Mouse (Mus musculus) left cerebral cortex, postnatal 14 days (tissue): ENCODE results near the gene Tob2. TPM values are rescaled to one million over a fixed set of nuclear protein-coding genes. Genes with fewer than 3 reads are reported as not detected.

Experiments
- DNase-seq, 2 experiments: peaks; one replicate each; pipeline ENCODE4 v3.0.0; 2021 to 2022; ENCODE audit warnings: low spot score in 2 of 2, mixed read lengths in 1 of 2
- intact Hi-C: fragments of 180-260 bp; cut with DNase I; formaldehyde crosslinking; loops from one replicate; pipeline ENCODE4 v1.15.1; 2025
- total RNA-seq, 2 experiments: library from RNA; stranded (reverse); gene quantifications; 2 replicates each; pipeline ENCODE4 v1.2.3; 2021

The Tob2 gene
- total RNA-seq, 2 experiments from 2014 or later: 25.8 to 31.8 TPM

DNA sequence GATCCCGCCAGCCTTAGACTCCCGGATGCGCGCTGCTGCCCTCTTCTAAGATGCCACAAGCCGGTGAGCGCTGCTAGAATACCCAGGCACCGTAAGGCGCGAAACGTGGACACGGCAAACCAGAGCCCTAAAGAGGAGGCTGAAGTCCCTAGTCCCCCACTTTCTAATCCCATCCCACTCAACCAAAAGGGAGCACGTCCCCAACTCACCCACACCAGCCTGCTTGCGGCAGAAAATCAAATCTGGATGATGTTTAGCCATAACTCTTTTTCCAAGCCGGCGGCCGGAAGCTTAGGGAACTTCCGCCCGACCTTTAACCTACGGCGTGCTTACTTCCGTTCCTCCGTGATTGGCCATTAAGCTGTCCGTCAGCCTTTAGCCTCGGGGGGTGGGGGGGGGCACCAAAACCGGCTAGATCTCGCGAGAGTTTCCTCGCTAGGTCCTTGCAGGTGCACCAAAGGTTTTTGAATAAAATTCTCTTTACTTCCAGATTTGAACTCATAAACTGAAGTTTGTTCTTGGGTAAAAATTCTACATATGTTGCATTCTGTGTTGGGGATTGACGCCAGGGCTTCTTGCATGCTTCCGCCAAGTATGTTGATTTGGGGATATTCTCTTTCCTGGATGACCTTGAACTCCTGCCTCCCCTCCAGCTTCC is 13.1 kb upstream of the Tob2 start, which contains the start of gene Phf5a:
Phf5a (minus strand) TSS at position 308 of the 658 bp plus-strand sequence.
- DNase-seq: peak; percentile 90 to 92
- intact Hi-C loops: no loop called here

DNA sequence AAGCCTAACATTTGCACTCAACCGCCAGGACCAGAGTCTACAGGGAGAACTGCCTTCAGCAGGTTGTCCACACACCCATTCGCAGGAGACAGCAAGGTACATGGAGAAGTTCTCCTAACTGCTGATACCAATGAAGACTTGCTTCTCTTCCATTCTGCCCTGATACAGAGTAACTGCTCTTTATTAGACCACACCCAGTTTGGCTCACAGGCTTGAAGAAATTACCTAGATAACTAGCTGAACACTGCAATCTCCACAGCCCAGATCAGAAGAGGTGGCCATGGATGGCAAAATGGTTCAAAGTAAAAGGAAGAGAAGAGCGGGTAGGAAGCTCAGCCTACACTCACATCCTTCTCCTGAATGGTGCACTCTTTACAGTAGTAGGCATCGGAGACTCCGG is 11.4 kb upstream of the Tob2 start:
- intact Hi-C loops: no loop called here
- DNase-seq: no peak

DNA sequence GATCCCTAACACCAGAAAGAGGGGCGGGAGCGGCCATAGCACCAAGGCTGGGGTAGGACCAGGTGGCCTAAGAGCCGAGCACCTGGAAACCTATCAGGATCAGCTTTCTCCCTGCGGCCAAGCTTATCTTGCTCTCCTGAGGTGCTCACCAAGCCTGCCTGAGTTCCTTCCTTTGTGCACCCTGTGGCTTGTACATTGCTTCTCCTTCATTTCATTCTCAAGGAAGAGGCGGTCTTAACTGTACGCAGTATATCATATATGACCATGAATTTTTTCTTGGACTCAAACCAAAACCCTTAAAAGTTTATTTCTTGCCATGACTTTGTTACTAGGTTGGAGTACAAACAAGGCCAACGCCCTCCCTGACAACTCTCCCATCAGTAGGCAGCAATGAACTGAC is 5.6 kb upstream of the Tob2 start:
- no peak for DNase-seq

DNA sequence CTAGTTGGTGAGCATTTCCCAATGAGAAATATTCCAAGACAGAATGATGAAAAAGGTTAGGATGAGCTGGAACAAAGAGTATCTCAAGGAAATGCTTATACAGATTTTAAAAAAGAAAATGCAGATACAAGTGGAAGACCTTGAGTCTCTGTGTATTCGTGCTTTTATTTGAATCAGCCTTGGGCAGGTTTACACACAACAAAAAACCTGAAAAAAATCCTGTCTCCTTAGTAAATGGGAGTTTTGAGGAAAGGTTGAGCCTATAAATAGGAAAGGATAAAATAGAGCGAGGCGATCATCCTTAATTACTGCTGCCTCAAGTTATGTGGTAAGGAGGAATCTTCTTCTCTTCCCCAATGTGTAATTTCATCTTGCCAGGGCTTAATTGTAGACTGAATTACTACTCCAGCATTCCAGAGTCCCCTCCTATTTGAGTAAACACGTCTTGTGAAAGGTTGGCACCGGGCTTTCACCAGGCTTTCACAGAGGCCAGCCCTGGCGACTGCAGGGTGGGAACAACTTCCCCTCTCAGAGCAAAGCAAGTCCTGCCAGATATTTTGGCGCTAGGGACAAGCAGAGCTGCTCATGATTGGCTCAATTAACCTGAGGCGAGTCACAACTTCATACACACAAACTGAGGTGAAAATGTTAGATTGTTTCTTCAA is 2.0 kb upstream of the Tob2 start:
- intact Hi-C loops: no loop called here
- peak; percentile 43 to 44 for DNase-seq

More for the DNA sequence above, 5.6 kb upstream of the Tob2 start:
- intact Hi-C loops: no loop called here

DNA sequence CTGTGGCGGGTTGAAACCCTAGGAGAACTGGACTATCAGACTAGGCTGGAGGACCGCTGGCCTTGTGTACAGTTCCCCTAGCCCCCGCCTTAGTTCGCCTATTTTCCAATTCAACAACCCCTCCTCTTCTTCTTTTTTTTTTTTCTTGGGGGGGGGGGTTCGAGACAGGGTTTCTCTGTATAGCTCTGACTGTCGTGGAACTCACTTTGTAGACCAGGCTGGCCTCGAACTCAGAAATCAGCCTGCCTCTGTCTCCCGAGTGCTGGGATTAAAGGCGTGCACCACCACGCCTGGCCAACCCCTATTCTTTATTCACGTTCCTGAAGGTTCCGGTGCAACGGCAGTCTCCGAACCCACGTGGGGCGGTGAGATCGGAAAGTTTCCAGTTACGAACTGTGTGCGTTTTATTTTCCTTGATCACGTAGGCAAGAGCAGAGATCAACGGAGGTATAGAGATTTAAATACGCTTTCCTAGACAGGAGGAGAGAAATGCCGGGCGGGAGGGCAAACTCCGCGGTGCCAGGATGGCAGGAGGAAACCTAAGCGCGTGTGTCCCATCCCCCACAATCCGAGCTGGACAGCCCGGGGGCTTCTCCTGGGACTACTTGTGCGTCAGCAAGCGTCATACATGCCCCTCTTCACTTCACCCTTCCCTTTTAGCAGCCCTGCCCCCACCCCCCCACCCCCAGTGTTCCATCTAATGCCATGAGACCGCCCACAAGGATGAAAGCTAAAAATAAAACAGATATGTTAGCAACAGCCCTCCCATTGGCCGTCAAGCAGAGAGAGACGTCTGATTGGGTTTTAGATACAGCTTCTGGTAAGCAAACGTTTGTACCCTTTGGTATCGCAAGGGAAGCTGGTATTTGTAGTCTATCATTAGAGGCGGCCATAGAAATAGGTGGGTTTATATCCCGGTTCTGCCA is 997 bp upstream of the Tob2 start:
- intact Hi-C loops: no loop called here

DNA sequence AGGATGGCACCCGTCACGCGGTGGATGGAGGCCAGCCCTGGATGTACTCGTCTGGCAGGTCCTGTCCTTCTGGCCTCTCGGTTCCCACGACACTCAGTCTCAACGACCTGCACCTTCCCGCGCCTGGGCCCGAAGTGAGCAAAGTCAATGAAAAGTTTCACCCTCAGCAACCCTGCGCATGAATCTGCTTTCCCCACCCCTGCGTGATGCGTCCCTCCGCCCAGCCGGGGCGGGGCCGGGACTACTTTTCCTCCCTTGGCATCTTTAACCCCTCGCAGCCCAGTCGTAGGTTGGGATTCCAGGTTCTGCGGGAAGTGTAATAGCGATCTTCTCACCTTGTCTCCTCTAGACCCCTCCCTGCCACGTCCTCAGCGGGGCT is 469 bp downstream of the Tob2 start:
- DNase-seq: peak; percentile 90 to 94
- intact Hi-C loops: no loop called here

More for the DNA sequence above, 997 bp upstream of the Tob2 start:
- peak; percentile 89 to 98 for DNase-seq

DNA sequence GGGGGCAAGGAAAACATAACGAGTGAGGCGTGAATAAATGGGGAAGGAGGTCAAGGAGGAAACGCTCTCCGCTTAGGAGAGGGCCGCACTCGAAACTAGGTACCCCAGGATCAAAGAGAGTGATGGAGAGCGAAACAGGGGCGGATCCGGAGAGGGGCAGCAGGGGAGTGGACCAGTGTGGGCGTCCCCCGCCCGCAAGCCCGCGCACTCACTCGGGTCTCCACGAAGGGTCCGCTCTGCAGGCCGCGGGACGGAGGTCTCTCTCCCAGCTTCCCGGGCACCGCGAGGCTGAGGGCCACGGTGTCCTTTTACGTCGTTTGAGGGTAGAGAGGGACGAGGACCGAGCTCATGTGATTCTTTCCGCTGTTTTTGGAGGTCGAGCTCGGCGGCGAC is 876 bp downstream of the Tob2 start:
- intact Hi-C loops: no loop called here
- DNase-seq: no peak

DNA sequence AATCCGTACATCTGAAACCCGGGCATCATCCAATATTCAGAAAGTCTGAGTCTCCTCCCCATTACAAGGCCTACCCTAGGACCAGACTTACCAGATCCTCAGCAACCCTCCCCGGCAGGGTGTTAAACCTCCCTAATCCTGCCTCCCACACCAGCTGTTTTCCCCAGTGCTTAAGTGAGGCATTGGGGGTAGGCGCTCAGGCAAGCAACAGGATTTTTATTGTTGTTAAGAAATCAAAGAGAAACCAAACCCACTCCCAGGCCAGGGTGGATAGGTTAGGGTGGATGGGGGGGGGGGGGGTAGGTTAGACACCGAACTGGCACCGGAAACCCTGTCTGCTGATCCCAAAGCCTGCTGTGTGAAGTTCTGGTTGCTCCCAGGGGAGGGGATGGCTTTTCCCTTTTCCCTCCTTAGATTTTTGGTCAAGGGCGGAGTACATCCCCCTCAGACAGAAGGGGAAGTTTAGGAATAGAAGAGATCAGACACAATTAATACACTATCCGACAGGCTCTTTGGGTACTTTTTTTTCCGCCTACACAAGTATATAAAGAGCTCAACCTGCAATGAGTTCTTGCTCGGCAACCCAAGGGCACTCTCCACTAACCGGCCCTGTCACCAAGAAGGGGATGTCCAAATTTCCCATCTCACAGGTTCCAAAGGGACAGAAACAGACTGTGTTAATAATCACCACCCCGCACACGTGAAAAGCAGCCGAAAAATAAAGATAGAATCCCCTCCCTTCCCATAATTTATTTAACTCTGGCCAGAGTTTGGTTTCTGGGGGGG is 1.5 kb downstream of the Tob2 start:
- intact Hi-C loops: no loop called here
- DNase-seq: no peak

DNA sequence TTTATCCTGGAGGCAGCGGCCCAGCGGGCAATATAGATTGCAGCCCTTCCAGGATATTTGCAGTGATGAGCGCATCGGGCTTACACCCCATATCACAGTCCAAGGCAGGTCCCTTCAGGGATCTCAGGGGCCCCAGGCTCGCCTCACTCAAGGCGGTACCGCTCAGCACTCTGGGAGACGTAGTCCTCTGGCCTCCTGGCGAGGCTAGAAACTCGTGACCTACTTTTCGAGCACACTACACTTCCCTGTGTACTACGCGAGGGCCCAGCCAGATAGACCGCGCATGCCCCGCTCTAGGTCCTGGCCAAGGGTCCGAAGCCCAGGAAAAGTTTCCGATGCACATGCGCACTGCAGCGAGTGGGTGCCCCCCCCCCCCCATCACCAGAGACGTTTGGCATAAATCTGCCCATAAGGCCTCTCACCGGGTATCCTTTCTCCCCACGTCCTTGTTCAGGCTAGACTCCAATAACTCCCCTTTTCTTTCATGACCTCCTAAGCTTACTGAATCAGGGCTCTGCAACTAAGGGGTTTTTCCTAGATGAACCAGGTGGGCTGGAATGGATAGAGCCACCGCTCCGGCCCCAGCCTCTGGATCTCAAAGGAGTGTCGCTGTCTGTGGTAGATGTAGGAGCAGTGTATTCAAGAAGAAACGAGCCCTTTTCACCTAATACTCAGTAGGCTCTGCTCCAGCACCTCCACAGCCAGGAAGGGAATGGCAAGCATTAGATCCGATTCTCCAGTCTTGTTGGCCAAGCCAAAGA is 2.4 kb downstream of the Tob2 start:
- intact Hi-C loops: no loop called here
- peak; percentile 87 to 88 for DNase-seq

DNA sequence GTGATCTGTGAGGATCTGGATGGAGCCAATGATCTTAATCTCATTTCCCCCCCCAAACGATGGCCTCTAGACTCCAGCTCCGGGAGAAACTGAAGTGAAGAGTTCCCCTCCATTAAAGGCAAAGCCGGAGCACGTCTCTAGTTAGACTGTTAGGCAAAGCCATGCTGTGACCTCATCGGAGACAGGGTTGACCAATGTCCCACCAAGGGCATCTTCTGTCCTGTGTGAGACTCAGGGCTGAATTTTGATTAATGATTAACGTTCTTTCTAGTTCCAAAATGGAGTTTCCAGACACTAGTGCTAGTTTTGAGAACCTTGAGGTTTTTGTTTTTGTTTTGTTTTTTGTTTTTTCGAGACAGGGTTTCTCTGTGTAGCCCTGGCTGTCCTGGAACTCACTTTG is 5.5 kb downstream of the Tob2 start:
- no peak for DNase-seq
- intact Hi-C loops: no loop called here

DNA sequence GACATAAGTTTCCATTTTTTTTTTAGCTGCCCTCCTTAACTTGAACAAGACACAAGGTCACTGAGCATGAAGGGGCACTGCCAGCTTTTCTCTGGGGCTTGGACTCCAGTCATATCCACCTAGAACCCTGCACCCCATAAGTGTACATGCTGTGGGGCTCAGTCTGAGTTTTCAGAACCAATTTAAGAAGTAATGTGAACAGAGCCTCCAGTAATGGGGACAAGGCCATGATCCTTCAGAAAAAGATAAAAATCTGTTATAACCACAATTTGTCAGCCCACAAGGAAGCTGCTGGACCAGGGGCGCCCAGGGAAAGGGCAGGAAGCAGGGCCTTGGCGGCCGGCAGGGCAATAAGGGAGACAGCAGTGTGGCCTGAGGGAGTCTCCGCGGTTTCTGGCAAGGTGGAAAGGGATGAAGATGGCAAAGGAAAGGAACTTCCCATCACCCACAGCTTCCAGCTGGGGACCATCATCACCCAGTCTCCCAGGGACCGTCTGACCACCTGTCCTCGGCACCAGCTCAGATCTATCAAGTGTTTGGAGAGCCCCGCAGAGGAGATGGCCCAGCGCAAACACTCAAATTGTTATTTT is 6.1 kb downstream of the Tob2 start:
- no peak for DNase-seq
- intact Hi-C loops: no loop called here

DNA sequence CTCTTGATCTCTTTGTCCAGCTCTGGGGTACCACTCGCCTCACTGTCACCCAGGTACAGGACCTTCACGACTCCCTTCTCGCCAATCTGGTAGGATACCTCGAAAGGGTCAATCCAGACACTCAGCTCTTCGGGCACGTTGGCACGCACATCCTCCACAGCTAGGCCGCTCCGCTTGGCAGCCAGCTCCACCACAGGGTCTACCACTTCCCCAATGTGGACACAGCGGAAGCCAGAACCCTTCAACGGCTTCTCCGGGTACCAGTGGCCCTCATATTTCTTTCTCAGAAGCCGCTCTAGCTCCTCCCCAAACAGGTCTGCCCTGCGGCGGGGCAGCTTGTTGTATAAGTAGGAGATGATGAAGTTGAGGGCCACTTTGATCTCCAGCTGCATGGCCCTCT is 7.2 kb downstream of the Tob2 start:
- DNase-seq: no peak
- intact Hi-C loops: no loop called here

DNA sequence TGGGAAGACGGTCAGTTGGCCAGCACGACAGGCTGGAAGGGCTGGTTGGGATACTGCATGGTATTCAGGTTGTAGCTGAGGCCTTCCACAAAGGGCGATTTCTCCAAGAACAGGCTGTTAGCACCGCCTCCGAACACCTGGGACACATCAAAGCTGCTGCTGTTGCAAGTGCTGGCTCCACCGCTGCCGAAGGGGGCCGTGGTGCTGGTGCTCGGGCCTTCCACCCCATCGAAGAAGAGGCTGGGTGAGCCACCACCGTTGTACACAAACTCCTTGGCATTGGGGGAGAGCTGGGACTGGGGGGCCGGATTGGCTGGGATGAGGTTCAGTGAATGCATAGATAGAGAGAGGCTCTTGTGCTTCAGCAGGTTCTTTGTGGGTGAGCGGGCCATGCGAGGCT is 7.9 kb downstream of the Tob2 start:
- no peak for DNase-seq
- intact Hi-C loops: no loop called here

DNA sequence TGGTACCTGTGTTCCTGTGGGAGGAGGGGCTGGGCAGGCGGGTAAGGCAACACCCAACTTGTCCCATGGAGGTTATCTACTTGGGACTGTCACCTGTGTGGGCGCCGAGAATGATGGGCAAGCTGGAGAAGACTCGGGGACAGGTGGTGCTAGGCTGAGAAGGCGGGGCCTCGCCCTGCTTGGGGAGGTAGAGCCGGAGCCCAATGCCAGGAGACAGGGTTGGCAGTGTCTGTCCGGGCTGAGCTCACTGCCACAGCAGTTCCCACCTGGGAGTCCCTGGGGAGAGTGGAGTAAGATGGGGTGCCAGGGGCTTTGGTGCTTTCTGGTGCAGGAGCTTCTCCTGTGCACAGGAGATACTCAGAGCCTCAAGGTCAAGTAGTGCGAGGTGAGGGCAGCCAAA is 9.5 kb downstream of the Tob2 start:
- intact Hi-C loops: no loop called here
- DNase-seq: no peak

DNA sequence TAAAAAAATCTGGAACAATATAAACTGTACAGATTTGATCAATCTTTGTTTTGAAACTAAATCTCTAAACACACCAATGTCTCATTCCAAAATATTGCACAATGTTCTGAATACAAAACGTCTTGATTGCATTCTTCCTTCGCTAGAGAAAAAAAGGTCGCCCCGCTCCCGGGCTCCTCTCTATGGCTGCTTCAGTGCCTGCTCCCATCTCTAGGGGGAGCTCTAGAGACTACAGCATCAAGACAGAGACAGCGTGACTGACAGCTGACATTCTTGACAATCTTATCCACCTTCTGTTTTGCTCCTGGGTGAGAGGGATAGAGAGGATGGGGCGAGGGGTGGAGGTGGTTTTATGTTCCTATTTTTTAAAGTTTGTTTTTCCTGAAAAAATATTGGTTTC is 10.3 kb downstream of the Tob2 start:
- intact Hi-C loops: no loop called here
- peak; percentile 55 to 56 for DNase-seq

DNA sequence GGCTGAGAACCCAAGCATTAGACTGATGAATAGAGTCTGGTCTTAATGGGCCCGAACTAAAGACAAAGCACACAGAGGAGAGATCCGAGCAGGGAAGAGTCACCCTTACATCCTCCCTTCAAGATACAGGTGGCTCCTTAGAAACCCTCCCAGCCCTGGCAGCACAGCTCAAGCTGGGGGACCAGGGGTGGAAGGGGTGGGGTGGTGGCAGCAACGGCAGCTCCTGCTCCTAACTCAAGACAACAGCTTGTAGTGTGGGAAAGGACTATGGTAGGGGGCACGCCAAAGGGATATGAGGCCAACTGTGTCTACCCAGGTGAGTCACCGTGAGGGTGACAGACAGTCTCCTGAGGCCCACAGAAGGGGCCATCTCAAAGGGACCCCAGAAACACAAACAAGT is 10.7 kb downstream of the Tob2 start:
- intact Hi-C loops: no loop called here
- no peak for DNase-seq

DNA sequence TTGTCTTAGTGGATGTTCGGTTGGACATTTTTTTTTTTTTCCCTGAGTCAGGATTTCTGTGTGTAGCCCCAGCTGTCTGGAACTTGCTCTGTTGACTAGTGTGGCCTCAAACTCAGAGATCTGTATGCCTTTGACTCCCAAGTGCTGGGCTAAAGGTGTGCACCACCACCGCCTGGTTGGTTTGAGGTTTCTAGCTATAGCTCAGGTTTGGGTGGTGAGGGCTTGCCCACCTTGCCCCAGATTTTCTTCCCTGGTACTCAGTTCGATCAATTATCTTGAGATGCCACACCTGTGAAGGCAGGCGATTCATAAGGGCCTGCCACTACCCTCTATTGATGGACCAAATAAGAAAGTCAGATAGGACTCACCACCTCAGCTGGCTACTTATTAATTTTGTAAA is 11.4 kb downstream of the Tob2 start:
- intact Hi-C loops: no loop called here
- no peak for DNase-seq

DNA sequence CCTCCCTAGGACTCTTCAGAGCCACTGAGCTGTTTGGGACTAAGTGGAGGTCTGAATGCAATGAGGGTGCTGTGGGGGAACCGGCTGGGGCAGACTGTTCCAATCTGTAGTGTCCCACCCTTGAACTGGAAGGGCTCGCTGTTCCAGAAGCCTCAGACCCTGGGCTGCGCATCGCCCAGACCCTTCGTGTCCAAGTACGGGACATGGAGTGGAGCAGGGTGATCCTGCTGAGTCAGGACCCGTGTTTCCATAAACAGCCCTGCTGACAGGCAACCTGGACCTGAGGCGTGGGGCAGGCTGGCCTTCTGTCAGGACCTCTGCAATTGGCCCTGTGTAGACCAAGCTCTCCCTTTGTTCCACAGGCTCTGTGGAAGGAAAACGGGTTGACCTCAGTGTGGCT is 11.8 kb downstream of the Tob2 start:
- intact Hi-C loops: no loop called here
- no peak for DNase-seq

DNA sequence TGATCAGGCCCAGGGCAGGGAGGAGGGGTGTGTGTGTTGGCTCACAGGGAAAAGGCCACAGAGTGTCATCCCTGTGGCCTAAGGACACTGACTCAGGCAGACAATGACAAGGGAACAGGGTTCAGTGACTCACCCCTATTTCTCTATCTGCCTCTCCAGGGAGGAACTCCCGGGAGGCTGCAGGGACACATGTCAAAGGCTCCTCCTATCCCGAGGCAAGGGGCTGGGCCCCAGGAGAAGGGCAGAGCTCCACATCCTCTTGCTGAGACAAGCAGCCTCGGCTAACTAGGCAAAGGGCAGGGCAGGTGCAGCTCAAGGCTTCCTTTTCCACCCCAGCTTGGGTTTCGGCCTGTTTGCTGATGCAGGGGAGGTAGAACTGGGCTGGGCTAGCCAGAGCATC is 12.9 kb downstream of the Tob2 start:
- intact Hi-C loops: no loop called here
- DNase-seq: no peak
